Mouse (Mus musculus): ENCODE measurements around the gene Enah. TPM values are rescaled to one million over a fixed set of nuclear protein-coding genes. Genes with fewer than 3 reads are reported as not detected.

Enah gene
- total RNA-seq, 4 experiments from 2014 or later, result 153 to 192 (median 162) TPM

GRCm38 (mm10) chr1:181847396-181847795 lies 172.4 kb downstream of the Enah start:
- DNase-seq (ENCODE audit: low spot score in 2 of 2), result no peak

Other genes with a start within 250 kb of the Enah start
- 10 to 100 TPM; 12.1 to 15.2 (median 15.0) TPM for gene Lbr, start 176.9 kb downstream of the Enah start, total RNA-seq (2022)
- 10 to 100 TPM; 53.4 to 66.8 (median 60.4) TPM for gene Srp9, start 104.7 kb upstream of the Enah start, total RNA-seq (2022)
- not detected for gene Vmn1r1, start 144.5 kb upstream of the Enah start, total RNA-seq (2022)

Data from left cerebral cortex, adult 8-10 months (tissue).